Mouse (Mus musculus): ENCODE measurements around the gene Arrdc4. TPM values are rescaled to one million over a fixed set of nuclear protein-coding genes. Genes with fewer than 3 reads are reported as not detected.

Arrdc4 gene
- 10 to 100 TPM; 11.2 to 15.7 TPM for total RNA-seq (2021)
- long read RNA-seq, experiment 1, transcript Arrdc4-201 (8 exons, 3,905 nt): major isoform, 22 of 29 reads
- long read RNA-seq, experiment 1, partial matches to known transcripts: 2 of 29 reads
- long read RNA-seq, experiment 1, other reads (novel, unspliced or antisense): 4 of 29 reads
- long read RNA-seq, experiment 2, transcript Arrdc4-201 (8 exons, 3,905 nt): major isoform, 19 of 26 reads
- long read RNA-seq, experiment 2, partial matches to known transcripts: 0 of 26 reads
- long read RNA-seq, experiment 2, other reads (novel, unspliced or antisense): 3 of 26 reads

DNA sequence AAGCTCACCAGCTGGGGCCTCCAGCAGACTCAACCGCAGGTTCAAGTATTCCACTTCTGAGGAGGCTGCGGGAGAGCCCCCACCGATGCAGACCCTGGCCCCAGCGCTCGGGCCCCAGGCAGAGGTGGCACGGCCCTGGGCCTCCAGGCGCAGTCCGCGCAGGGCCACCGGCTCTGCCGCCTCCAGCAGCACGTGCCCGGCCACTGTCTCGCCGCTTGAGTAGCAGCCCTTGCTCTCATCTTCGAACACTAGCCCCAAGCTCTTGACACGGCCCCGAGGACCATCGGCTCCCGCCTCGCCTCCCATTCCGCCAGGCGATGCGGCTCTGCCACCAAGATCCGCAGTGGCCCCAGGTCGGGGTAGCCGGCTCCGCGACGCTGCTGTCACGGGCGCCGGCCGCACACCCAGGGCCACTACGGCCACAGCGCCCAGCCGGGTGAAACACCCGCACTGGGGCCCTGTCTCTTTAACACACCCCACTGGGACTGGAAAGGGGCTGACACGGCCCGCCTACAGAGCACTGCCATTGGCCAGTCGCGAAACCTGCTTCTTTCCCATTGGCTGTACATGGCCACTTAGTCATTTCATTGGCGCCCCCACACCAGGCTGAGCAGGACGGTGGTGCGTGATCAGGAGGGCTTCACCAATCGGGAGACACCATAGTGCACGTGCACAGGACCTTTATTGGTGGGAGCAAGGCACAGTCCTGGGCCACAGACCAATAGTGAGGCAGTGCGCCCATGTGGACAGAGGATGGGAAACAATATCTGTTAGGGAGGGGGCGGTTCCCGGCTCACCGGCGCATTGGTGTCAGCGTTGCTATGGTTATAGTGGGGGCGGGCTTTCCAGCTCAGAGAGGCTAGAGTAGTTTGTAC lies at the start of gene Arrdc4:
Arrdc4 (minus strand) TSS at position 481 of the 875 bp plus-strand sequence.
- intact Hi-C loops (cut with DNase I): loop anchor here (5.0 kb wide), 1 partner anchor 73 kb away; no protein-coding TSS in a partner anchor
- DNase-seq: peak; percentile 97 to 98

DNA sequence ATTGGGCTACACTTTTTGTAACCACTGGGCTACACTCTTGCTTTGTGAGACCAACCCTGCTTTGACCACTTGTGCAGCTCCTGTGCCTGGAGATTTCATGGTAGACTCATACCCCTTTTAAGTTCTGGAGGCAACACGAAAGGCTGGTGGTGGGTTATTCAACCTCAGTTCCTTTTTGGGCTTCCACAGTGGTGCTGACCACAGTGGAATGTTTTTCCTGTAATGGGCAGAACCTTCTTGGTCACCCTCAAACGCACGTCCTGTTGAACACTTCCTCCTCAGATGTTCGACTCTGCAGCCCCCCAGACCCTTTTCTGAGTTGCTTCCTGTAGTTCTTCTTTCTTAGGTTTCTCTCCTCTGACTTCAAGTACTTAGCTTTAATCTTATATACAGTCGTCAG lies 46.5 kb upstream of the Arrdc4 start:
- intact Hi-C loops (cut with DNase I): no loop called here
- no peak for DNase-seq

DNA sequence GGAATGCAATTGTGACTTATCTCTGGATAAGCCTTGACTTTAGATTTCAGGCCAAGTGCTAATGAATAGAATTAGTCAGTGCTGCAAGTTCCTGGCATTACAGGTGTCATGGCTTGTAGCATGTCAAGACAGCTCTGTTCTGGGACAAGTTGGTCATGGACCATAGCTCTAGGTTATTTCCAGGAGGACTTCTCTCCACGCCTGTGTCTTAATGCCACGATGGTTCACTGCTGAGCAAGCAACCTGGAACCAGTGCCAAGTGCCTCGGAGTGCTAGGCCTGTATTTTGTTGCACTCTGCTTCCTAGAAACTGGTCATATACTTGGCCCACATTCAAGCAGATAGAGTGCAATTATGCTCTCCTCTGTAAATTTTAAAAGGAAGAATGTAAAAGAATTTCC lies 39.7 kb upstream of the Arrdc4 start:
- peak in 1 of 2 experiments; percentile 11 for DNase-seq
- intact Hi-C loops (cut with DNase I): no loop called here

DNA sequence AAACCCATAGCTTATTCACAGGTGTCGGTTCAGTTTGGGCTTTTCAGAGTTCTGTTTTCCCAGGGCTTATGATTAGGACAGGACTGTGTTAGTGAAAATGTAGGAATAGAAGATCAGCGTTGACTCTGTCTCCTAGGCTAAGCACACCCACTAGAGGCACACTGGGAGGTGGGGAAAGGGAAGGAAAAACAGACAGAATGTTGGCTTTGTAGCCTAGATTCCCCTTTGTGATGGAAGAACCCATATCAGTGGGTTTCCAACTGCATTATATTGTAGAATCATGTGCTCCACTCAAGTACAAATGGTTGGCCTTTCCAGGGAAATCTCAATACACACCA lies 22.7 kb upstream of the Arrdc4 start:
- intact Hi-C loops (cut with DNase I): no loop called here
- DNase-seq: no peak

DNA sequence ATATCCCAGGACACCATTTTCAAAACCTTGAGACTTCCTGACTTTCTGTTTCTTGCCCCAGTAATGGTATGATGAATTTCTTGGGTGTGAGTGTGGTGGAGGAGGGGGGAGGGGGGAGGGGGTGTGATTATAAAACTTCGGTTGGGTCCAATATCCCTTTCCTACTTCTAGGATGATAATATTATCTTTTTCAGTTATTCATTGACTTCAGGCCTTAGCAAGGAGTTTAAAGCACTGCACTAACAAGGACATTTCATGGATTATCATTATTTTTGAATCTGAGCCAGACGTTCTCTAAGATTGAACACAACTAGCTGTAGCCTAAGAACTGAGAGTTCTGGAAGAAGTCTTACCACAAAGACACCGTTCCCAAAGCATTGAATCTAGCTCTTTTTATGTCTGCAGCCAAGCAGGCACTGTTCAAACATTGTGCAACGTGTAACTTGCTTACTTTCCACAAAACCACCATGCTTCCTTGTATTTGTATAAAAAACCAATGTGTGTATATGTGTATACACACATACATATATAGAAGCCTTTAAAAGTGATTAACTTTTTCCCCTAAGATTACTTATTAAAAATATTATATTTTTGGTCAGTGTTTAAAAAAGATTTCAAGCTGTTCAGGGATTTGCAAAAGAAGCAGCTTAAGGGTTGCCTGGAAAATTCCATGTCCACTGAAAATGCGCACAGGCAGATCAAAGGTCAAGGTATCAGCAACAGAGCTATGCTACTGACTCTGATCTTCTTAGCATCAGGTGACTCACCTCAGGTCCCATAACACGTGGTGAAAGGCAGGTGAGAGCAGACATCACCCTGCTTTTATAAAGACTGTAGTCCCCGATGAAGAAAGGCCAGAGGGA lies 22.1 kb upstream of the Arrdc4 start:
- DNase-seq: no peak
- intact Hi-C loops (cut with DNase I): no loop called here

DNA sequence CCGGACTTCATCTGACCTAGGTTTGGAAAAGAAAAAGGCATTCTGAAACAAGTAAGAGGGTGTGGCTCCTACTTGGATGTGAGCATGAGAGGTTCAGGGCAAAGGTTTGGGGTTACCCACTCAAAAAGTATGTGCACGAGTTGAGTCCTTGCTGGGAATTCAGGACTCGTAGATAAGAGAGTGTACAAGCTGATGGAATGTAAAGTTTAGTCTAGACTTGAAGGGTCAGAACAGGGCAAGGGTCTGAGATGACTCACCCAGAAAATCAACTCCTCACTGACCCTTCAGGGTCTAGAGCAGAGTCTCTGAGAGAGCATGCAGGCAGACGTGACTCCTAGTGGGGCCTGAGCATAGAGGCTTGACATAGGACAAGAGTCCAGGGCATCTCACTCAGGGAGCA lies 16.9 kb upstream of the Arrdc4 start:
- intact Hi-C loops (cut with DNase I): no loop called here
- no peak for DNase-seq

DNA sequence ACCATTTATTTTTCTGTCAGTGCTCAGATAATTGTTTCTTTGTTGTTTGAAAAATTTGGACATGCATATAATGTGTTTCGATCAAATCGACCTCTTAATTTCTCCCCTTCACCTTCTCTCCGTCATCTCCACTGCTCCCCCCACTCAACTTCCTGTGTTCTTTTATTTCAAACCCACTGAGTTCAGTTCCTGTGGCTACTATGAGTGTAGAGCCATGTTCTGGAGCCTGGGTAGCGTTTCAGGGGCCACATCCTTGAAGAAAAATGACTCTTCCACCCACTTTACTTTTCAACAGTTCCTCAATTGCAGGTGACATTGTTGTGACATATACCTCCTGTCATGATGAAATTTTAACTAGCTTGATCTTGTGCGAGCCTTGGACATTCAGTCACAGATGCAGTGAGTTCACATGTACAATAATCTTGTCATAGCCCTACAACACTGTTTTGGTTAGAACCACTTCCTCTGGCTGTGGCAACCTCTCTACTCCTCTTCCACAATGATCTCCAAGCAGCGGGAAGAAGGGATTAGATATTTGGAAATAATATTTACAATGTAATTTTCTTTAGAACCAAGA lies 10.2 kb upstream of the Arrdc4 start:
- DNase-seq: no peak
- intact Hi-C loops (cut with DNase I): no loop called here

DNA sequence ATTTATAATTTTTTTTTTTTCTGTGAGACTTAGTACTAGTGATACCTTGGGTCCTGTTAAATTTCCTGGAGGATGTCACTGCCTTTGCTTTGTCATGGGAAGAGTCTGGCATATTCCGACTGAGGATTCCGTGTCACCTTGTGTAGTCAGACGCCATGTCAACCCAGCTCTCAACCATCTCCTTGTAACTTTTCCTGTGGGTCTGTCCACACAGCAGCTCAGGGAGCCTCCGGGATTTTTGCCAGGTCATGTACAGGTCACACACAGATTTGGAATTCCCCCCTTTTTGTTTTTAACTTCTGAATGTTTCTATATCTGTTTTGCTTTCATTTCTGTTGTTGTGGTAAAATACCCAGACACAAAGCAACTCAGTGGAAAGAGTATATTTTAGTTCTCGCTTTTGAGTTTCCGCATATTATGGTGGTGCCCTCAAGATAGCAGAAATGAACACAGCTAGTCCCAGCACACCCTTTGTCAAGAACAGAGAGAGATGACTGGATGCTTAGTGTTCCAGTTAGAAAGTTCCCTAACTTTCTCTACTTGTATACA lies 7.7 kb upstream of the Arrdc4 start:
- no peak for DNase-seq
- intact Hi-C loops (cut with DNase I): no loop called here

DNA sequence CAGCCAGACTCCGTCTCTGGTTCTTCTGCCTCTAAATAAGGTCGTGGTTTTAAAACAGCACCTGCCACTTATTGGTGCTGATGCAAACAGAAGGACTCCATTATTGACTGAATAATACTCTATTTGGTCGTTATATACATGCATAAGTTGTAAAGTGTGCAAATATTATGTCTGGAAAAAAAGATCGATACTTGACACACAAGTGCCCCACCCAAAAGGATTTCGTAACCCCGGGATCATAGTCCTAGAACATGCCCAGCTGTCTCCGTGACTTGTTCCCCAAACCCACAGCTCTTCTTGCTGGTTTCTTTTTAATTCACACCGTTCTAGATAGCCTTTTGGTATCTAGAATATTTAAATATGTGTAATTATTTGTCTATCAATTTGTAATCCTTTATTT lies 878 bp upstream of the Arrdc4 start:
- intact Hi-C loops (cut with DNase I): loop anchor here (5.0 kb wide), 1 partner anchor 72 kb away; no protein-coding TSS in a partner anchor
- DNase-seq: no peak

DNA sequence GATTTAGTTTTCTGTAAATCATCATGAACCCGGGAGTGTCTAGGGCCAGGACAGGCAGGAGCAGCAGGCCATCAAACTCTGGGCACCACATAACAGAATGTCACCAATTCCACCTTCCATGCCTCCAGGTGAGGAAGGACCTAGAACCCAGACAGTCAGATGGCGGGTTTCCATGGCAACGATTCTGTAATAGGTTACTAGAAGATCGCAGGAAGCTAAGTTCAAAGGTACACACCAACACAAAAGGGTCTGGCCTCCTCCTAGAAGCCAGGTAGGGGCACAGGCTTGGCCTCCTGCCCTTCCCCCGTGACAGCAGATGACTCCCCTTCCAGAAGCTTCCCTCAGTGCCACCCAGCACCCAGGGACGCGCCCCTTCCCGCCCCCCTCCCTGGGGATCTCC lies 680 bp downstream of the Arrdc4 start:
- intact Hi-C loops (cut with DNase I): loop anchor here (5.0 kb wide), 1 partner anchor 74 kb away; no protein-coding TSS in a partner anchor
- DNase-seq: peak; percentile 26

DNA sequence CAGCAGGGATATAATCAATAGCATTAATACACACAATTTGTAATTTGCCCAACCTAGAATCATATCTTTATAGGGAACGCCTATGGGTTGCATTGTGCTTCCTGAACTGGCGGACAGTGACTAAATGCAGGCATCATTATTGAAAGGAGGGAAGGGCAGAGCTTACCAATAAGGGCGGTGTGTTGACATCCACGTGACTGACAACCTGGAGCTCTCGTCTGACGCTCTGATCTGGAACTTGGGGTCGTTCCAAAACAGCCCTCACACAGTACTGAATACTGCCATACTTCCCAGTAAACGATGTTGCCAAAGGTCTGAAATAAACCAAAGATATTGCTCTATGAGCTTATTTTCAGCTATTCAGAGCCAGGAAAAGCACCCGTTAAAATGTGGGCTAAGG lies 4.4 kb downstream of the Arrdc4 start:
- DNase-seq: no peak

DNA sequence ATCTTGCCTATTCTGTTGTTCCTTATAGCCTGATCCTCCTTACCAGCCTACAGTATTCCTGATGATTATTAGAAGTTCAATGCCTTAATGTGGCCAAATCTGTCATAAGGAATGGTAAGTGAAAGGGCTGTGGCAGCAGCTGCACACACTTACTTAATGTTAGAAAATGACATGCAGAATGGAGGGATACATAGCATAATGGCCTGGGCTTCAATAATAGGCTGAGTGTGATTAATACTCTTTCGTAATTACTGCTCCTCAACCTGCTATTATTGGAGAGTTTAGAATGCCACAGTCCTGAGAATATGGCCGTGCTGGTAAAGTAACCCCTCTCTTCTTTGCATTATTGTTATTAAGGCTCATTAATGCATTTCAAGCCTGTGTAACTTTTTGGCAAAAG lies 4.8 kb downstream of the Arrdc4 start:
- intact Hi-C loops (cut with DNase I): no loop called here
- no peak for DNase-seq

More for the DNA sequence above, 4.4 kb downstream of the Arrdc4 start:
- intact Hi-C loops (cut with DNase I): loop anchor here (5.0 kb wide), 1 partner anchor 78 kb away; no protein-coding TSS in a partner anchor

DNA sequence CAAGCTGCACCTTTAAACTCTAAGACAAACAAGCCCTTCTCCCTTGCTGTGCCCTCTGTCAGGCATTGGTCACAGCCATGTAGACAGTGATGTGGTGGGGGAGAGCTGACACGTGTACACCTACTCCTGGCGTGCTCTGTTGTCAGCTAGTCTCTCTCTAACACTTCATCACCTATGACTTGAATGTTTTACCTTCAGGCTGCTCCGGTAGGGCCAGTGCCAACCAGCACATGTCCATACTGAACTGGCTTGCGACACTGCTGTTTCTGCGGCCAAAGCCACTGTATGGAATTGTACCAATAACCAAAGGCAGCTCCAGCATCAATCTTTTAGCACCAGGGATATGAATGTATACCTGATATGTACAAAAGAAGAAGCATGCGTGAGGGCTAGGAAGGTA lies 8.3 kb downstream of the Arrdc4 start:
- no peak for DNase-seq
- intact Hi-C loops (cut with DNase I): no loop called here

DNA sequence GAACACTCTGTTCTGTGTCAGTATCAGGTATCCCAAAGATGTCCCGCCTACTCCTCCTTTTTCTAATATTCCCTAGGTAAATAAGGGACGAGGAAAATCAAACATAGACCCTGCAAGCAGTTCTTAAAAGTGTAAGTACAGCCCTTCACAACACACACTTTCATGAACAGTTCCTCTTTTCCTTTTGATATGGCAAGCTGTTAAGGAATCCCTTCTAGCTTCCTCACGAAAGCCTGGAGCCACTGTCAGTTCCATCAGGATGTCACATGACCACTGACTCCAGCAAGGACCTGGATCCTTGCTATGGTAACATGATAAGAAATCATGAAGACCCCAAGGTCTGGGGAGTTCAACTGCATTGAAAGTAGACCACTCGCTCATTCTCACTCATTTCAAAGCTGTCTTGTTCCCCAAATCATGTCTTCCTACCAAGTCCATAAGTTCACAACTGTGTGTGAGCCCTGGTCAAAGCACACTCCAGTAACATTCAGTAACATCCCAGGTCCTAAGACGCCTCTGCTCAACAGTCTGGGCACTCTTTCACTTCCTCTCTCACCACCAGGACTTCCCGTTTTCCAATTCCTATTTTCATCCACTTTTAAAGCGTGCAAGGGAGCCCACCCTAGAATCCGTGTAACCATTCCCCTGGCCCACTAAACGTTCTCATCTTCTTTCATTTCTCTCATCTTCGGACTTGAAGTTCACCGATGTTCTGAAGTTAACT lies 10.2 kb downstream of the Arrdc4 start:
- intact Hi-C loops (cut with DNase I): no loop called here
- DNase-seq: no peak

DNA sequence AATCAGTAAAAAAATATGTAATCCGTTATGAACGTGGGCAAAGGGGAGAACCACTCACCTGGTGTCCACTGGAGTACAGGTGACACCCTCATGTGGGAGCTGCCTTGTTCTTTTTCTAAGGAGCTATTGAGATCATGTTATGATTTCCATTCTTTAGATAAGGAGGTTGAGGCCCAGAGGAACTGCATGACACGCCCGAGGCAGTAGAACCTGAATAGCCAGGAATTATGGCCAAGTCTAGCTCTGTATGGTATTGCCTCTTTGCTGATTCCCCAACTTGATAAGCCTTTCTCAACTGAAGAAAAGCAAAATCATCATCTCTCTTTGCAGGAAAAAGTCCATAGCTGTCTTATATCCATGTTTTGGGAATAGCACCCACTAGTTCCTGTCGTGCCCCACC lies 22.7 kb downstream of the Arrdc4 start:
- no peak for DNase-seq
- intact Hi-C loops (cut with DNase I): no loop called here

DNA sequence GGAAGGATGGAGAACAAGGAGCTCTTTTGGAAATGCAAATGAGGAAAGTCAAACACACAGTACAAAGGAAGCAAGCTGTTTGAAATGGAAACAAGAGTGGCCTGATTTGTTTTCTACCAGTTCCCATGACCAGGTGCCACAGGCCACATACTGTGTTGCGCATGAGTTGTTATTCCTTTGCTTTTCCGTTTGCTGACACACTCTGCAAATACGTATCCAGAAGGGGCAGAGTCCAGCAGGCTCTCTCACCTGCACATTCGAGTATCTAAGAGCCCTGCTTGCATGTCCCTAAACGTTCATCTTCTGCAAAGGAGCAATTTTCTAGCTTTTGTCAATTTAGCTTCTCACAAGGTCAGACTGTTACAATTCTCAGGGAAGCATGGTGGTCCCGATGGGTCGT lies 24.3 kb downstream of the Arrdc4 start:
- intact Hi-C loops (cut with DNase I): no loop called here
- no peak for DNase-seq

DNA sequence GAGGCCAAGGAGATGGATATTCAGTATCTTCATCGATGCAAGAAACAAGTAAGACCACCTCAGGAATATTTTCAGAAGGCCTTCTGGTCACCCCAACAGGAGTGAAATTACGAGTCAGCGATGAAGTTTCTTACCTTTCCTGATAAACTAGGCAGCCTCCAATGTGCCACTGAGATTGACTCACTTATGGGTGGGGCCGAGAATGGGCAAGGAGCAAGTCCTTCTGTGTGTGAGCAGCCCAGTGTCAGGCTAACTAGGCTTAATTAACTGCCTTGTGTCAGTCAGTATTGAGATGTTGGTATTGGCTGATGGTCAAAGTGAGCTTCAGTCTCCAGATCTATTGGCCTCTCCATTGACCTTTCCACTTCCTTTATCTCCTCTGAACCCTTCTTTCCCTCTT lies 27.5 kb downstream of the Arrdc4 start:
- DNase-seq: no peak
- intact Hi-C loops (cut with DNase I): no loop called here

DNA sequence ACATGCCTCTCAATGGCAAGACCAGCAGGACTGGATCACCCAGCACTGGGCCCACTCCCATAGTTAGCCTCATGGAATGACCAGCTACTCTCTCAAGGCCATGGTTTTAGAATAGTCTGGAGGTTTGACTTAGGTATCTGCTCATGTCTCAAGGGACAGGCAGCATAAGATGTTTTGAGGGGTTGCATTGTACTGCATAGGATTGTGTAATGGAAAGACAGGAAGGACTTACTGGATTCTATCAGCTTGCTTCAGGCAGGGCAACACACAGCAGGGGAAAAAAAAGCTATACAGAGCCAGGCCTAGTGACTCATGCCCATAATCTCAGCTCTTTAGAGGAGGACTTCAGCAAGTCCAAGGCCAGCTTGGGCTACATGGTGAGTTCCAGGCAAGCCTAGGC lies 31.1 kb downstream of the Arrdc4 start:
- no peak for DNase-seq
- intact Hi-C loops (cut with DNase I): no loop called here

DNA sequence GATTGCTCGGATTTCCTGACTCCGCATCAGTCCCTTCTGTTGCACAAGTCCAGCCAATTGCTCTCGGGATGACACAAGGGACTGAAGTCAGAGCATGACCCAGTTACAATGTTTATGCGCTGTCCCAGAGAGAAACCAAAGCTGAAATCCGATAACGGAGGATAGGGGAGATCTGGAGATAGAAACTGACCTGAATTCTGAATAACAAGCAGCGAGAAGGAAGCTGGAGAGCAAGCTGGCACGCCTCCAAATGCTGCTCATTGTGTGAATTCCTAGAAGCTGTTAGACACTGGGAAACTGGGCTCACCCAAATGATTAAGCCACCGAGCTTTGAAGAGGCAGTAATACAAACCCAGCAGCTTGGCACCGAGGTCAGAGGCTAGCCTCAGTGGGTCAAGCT lies 31.5 kb downstream of the Arrdc4 start:
- intact Hi-C loops (cut with DNase I): no loop called here
- peak; percentile 66 to 73 for DNase-seq

DNA sequence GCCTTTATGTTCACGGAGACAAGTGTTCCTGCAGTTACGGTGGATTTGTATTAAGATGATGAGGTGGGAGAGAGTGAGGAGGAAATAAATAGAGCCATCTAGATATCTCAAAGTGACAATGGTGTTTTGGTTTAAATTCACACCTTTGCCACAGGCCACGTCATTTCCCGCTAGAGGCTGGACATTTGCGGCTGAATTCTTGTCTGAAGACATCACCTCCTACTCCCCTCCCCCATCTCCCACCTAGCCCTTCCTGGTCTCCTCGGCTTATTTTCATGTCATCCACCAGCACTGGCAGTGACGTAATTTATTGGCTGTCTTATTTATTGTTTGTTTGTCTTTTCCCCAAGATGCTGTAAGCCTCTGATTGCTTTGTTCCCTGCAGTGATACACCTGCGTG lies 32.1 kb downstream of the Arrdc4 start:
- DNase-seq: no peak
- intact Hi-C loops (cut with DNase I): no loop called here
